Mouse (Mus musculus) heart, embryonic 14.5 days (tissue): ENCODE results near the gene Tekt4. TPM values are rescaled to one million over a fixed set of nuclear protein-coding genes. Genes with fewer than 3 reads are reported as not detected.

Experiments used
- ATAC-seq: fragments of 200-750 bp; cut with Nextera tagmentation; 2 replicates; pipeline ENCODE4 v1.8.0; 2017; ENCODE audit warnings: low read depth, moderate TSS enrichment; ENCODE audit not compliant: insufficient number of reproducible peaks, insufficient read depth, low FRiP score
- H3K27ac ChIP-seq, 2 experiments: fragments of 200-500 bp in 1 of 2; fragments of 300-500 bp in 1 of 2; sonication (generic) in 1 of 2; replicated peaks in 1 of 2; 2 replicates each; pipeline ENCODE4 v1.5.1; 2012 to 2014; ENCODE audit warnings: low read depth in 2 of 2, low read length in 2 of 2, control low read depth in 1 of 2, mild to moderate bottlenecking in 1 of 2, mixed read lengths in 1 of 2; ENCODE audit not compliant: control insufficient read depth in 1 of 2, insufficient read depth in 1 of 2
- H3K27me3 ChIP-seq: fragments of 300-500 bp; sonication (generic); 2 replicates; pipeline ENCODE4 v1.6.1; 2014; ENCODE audit warnings: mild to moderate bottlenecking, low read length, control low read depth; ENCODE audit not compliant: control insufficient read depth, insufficient read depth
- H3K36me3 ChIP-seq: fragments of 300-500 bp; sonication (generic); 2 replicates; pipeline ENCODE4 v1.6.1; 2014; ENCODE audit warnings: mild to moderate bottlenecking, control low read depth, low read length, mixed read lengths; ENCODE audit not compliant: control insufficient read depth, insufficient read depth
- H3K4me1 ChIP-seq, 2 experiments: fragments of 200-500 bp in 1 of 2; fragments of 300-500 bp in 1 of 2; sonication (generic) in 1 of 2; 2 replicates each; pipeline ENCODE4 v1.6.1; 2012 to 2014; ENCODE audit warnings: low read length in 2 of 2, control low read depth in 1 of 2, mixed read lengths in 1 of 2; ENCODE audit not compliant: control insufficient read depth in 2 of 2, insufficient read depth in 2 of 2
- H3K4me2 ChIP-seq: fragments of 300-500 bp; sonication (generic); 2 replicates; pipeline ENCODE4 v1.6.1; 2014; ENCODE audit warnings: mild to moderate bottlenecking, low read length
- H3K4me3 ChIP-seq, 2 experiments: fragments of 200-500 bp in 1 of 2; fragments of 300-500 bp in 1 of 2; sonication (generic) in 1 of 2; 2 replicates each; pipeline ENCODE4 v1.5.1; 2012 to 2014; ENCODE audit warnings: low read length in 2 of 2, mild to moderate bottlenecking in 2 of 2, control low read depth in 1 of 2, low read depth in 1 of 2, moderate library complexity in 1 of 2; ENCODE audit not compliant: control insufficient read depth in 1 of 2, insufficient read depth in 1 of 2
- H3K9ac ChIP-seq: fragments of 300-500 bp; sonication (generic); 2 replicates; pipeline ENCODE4 v1.6.1; 2014; ENCODE audit warnings: mild to moderate bottlenecking, low read length
- H3K9me3 ChIP-seq: fragments of 300-500 bp; sonication (generic); 2 replicates; pipeline ENCODE4 v1.6.1; 2016; ENCODE audit warnings: low read length, control low read depth; ENCODE audit not compliant: control insufficient read depth
- WGBS: fragments of 180-500 bp; shearing (Covaris S2); extraction: QIAGEN DNeasy Blood & Tissue Kit; methylation state at CpG from one replicate; pipeline ENCODE4 v1.1.7; 2014; 5-methylcytosine and 5-hydroxymethylcytosine counted together
- polyA plus RNA-seq: library from polyadenylated mRNA; unstranded; fragments of >200 nt; fragmentation: Nextera tagmentation; extraction: Ambion mirVana; gene quantifications from 2 replicates; pipeline ENCODE4 v1.2.1, GENCODE M21; 2014

Tekt4 gene
- polyA plus RNA-seq, 1 experiment from 2014 or later: 0.47 TPM

GRCm38 (mm10) chr17:25466257-25466656 is 11.8 kb downstream of the Tekt4 start:
- Histone ChIP-seq H3K36me3 (no peaks in the 10 kb centered on the region), H3K27me3 (no peaks in the 10 kb centered on the region), H3K27ac (0 out of 4 replicates have a peak overlapping the region, but pooled peaks of 1 of the 2 experiments have one; percentile 5), H3K4me1 (peaks cover 53 to 63% of the 10 kb centered on the region in 2 experiments), H3K9ac (no peak overlapping the region), H3K4me2 (no peak overlapping the region), H3K9me3 (no peaks in the 10 kb centered on the region), H3K4me3 (no peak overlapping the region)
- WGBS: 42% methylated on average over 2 of the region's 2 CpGs
- no peak for ATAC-seq

- H3K4me2 ChIP-seq: no peak overlapping the region
- H3K9ac ChIP-seq: no peak overlapping the region
- no peak overlapping the region for H3K4me3 ChIP-seq
- H3K4me1 ChIP-seq: peaks cover 50 to 62% of the 10 kb centered on the region in 2 experiments
- ATAC-seq: no peak
- WGBS: 13% methylated on average over 6 of the region's 6 CpGs
- H3K27me3 ChIP-seq: peaks cover 4% of the 10 kb centered on the region; the same call in 1 of the 2 replicates
- peak overlapping the region; percentile 10 to 47; a peak in 1 of 4 replicates for H3K27ac ChIP-seq
- no peaks in the 10 kb centered on the region for H3K9me3 ChIP-seq
- H3K36me3 ChIP-seq: no peaks in the 10 kb centered on the region
Measured at GRCm38 (mm10) chr17:25467781-25468180, 13.4 kb downstream of the Tekt4 start.

- peak overlapping the region; percentile 47 to 64 for H3K27ac ChIP-seq
Measured at GRCm38 (mm10) chr17:25468301-25468700, 13.9 kb downstream of the Tekt4 start.

GRCm38 (mm10) chr17:25469798-25470197 is 15.4 kb downstream of the Tekt4 start:
- H3K9ac ChIP-seq: no peak overlapping the region
- 24% methylated on average over 8 of the region's 8 CpGs for WGBS

More at GRCm38 (mm10) chr17:25468301-25468700, 13.9 kb downstream of the Tekt4 start:
- no peak for ATAC-seq
- H3K9me3 ChIP-seq: no peaks in the 10 kb centered on the region
- H3K27me3 ChIP-seq: peaks cover 4% of the 10 kb centered on the region; the same call in 1 of the 2 replicates
- no peak overlapping the region for H3K4me3 ChIP-seq
- H3K4me2 ChIP-seq: no peak overlapping the region
- H3K36me3 ChIP-seq: no peaks in the 10 kb centered on the region
- WGBS: 33% methylated on average over 6 of the region's 6 CpGs
- H3K9ac ChIP-seq: peak overlapping the region; percentile 21; the same call in 1 of the 2 replicates
- H3K4me1 ChIP-seq: peaks cover 45 to 57% of the 10 kb centered on the region in 2 experiments

GRCm38 (mm10) chr17:25471418-25471817 is 17.0 kb downstream of the Tekt4 start:
- Histone ChIP-seq H3K27ac (no peak overlapping the region), H3K4me3 (0 out of 4 replicates have a peak overlapping the region, but pooled peaks of 1 of the 2 experiments have one; percentile 2), H3K9me3 (no peaks in the 10 kb centered on the region), H3K27me3 (peaks cover 19% of the 10 kb centered on the region; the same call in 1 of the 2 replicates), H3K9ac (no peak overlapping the region), H3K36me3 (no peaks in the 10 kb centered on the region), H3K4me1 (peaks cover 28 to 43% of the 10 kb centered on the region in 2 experiments), H3K4me2 (peak overlapping the region; percentile 51)
- ATAC-seq: no peak
- 29% methylated on average over 8 of the region's 8 CpGs for WGBS

More at GRCm38 (mm10) chr17:25469798-25470197, 15.4 kb downstream of the Tekt4 start:
- no peaks in the 10 kb centered on the region for H3K36me3 ChIP-seq
- H3K9me3 ChIP-seq: no peaks in the 10 kb centered on the region
- H3K4me2 ChIP-seq: no peak overlapping the region
- H3K27ac ChIP-seq: no peak overlapping the region
- H3K4me3 ChIP-seq: no peak overlapping the region
- H3K27me3 ChIP-seq: peaks cover 5% of the 10 kb centered on the region; the same call in 1 of the 2 replicates
- 0 out of 2 replicates have a peak, but pooled peaks have one; percentile 1 for ATAC-seq
- H3K4me1 ChIP-seq: peaks cover 32 to 46% of the 10 kb centered on the region in 2 experiments

- 0 out of 4 replicates have a peak overlapping the region, but pooled peaks of 1 of the 2 experiments have one; percentile 2 for H3K4me3 ChIP-seq
- no peak overlapping the region for H3K9ac ChIP-seq
- peaks cover 20% of the 10 kb centered on the region; the same call in 1 of the 2 replicates for H3K27me3 ChIP-seq
- H3K9me3 ChIP-seq: no peaks in the 10 kb centered on the region
- peaks cover 30 to 44% of the 10 kb centered on the region in 2 experiments for H3K4me1 ChIP-seq
- no peaks in the 10 kb centered on the region for H3K36me3 ChIP-seq
- WGBS: 28% methylated on average over 14 of the region's 14 CpGs
- ATAC-seq: no peak
- peak overlapping the region; percentile 51 for H3K4me2 ChIP-seq
- H3K27ac ChIP-seq: no peak overlapping the region
Measured at GRCm38 (mm10) chr17:25472044-25472443, 17.6 kb downstream of the Tekt4 start.

GRCm38 (mm10) chr17:25474330-25475077 is 20.1 kb downstream of the Tekt4 start:
- no peak for ATAC-seq
- peak overlapping the region; percentile 91 for H3K4me2 ChIP-seq
- H3K9ac ChIP-seq: peak overlapping the region; percentile 62; the same call in 1 of the 2 replicates
- H3K4me1 ChIP-seq: peaks cover 17 to 30% of the 10 kb centered on the region in 2 experiments; a peak in 3 of 4 replicates
- no peaks in the 10 kb centered on the region for H3K36me3 ChIP-seq
- H3K27ac ChIP-seq: no peak overlapping the region
- WGBS: 2% methylated on average over 38 of the region's 38 CpGs
- H3K9me3 ChIP-seq: no peaks in the 10 kb centered on the region
- peak overlapping the region; percentile 34 to 42 for H3K4me3 ChIP-seq
- H3K27me3 ChIP-seq: peaks cover 22% of the 10 kb centered on the region
